Mouse (Mus musculus) midbrain, embryonic 16.5 days (tissue): ENCODE data around the gene Tfap2d. TPM values are rescaled to one million over a fixed set of nuclear protein-coding genes. Genes with fewer than 3 reads are reported as not detected.
A peak's percentile ranks its signal among the peaks of the same experiment; 100 is the strongest.

Experiments
- ATAC-seq: fragments of 200-750 bp; cut with Nextera tagmentation; 2 replicates; pipeline ENCODE4 v1.8.0; 2017; ENCODE audit warnings: moderate TSS enrichment
- H3K27ac ChIP-seq: fragments of 300-500 bp; sonication (generic); 2 replicates; pipeline ENCODE4 v1.5.1; 2014; ENCODE audit warnings: mild to moderate bottlenecking, low read length, mixed read lengths
- H3K27me3 ChIP-seq: fragments of 300-500 bp; sonication (generic); 2 replicates; pipeline ENCODE4 v1.6.1; 2014; ENCODE audit warnings: low read depth, low read length, mixed read lengths; ENCODE audit not compliant: control insufficient read depth, insufficient read depth
- H3K36me3 ChIP-seq: fragments of 300-500 bp; sonication (generic); 2 replicates; pipeline ENCODE4 v1.6.1; 2014; ENCODE audit warnings: mild to moderate bottlenecking, low read length, moderate library complexity, mixed read lengths; ENCODE audit not compliant: control insufficient read depth, insufficient read depth
- H3K4me1 ChIP-seq: fragments of 300-500 bp; sonication (generic); 2 replicates; pipeline ENCODE4 v1.6.1; 2014; ENCODE audit warnings: mild to moderate bottlenecking, low read length, mixed read lengths; ENCODE audit not compliant: control insufficient read depth, insufficient read depth
- H3K4me2 ChIP-seq: fragments of 300-500 bp; sonication (generic); 2 replicates; pipeline ENCODE4 v1.6.1; 2014; ENCODE audit warnings: mild to moderate bottlenecking, low read length, mixed read lengths
- H3K4me3 ChIP-seq: fragments of 300-500 bp; sonication (generic); 2 replicates; pipeline ENCODE4 v1.5.1; 2014; ENCODE audit warnings: low read depth, mild to moderate bottlenecking, low read length, moderate library complexity, mixed read lengths
- H3K9ac ChIP-seq: fragments of 300-500 bp; sonication (generic); 2 replicates; pipeline ENCODE4 v1.6.1; 2014; ENCODE audit warnings: low read depth, low read length, mixed read lengths
- H3K9me3 ChIP-seq: fragments of 300-500 bp; sonication (generic); replicated peaks from 2 replicates; pipeline ENCODE4 v1.6.1; 2014; ENCODE audit warnings: mild to moderate bottlenecking, low read length, mixed read lengths; ENCODE audit not compliant: control insufficient read depth, poor library complexity, severe bottlenecking
- WGBS: fragments of 180-500 bp; shearing (Covaris S2); extraction: QIAGEN DNeasy Blood & Tissue Kit; methylation state at CpG from one replicate; pipeline ENCODE4 v1.1.7; 2014; 5-methylcytosine and 5-hydroxymethylcytosine counted together
- polyA plus RNA-seq: library from polyadenylated mRNA; unstranded; fragments of >200 nt; fragmentation: Nextera tagmentation; extraction: Ambion mirVana; gene quantifications from 2 replicates; pipeline ENCODE4 v1.2.1, GENCODE M21; 2015

Gene Tfap2d
- polyA plus RNA-seq, 1 experiment from 2014 or later = 58.0 TPM

- no peak for ATAC-seq
- 0% methylated on average over 4 of the region's 4 CpGs for WGBS
- peak overlapping the region; percentile 53 for H3K9ac ChIP-seq
- H3K4me3 ChIP-seq = peak overlapping the region; percentile 37
- H3K4me1 ChIP-seq = no peaks in the 10 kb centered on the region
- H3K9me3 ChIP-seq = 0 out of 2 replicates have a peak, but pooled peaks cover 2% of the 10 kb centered on the region
- H3K36me3 ChIP-seq = no peaks in the 10 kb centered on the region
- peak overlapping the region; percentile 86 for H3K27ac ChIP-seq
- peak overlapping the region; percentile 21; the same call in 1 of the 2 replicates for H3K4me2 ChIP-seq
- peaks cover 45% of the 10 kb centered on the region for H3K27me3 ChIP-seq
Measured at GRCm38 (mm10) chr1:19213171-19213570, 110.3 kb downstream of the Tfap2d start.

GRCm38 (mm10) chr1:19213851-19214395 lies 111.1 kb downstream of the Tfap2d start:
- Histone ChIP-seq H3K27ac (peak overlapping the region; percentile 86), H3K4me2 (peak overlapping the region; percentile 36), H3K9ac (peak overlapping the region; percentile 65), H3K4me1 (no peaks in the 10 kb centered on the region), H3K36me3 (no peaks in the 10 kb centered on the region), H3K4me3 (peak overlapping the region; percentile 37), H3K9me3 (0 out of 2 replicates have a peak, but pooled peaks cover 2% of the 10 kb centered on the region), H3K27me3 (peaks cover 45% of the 10 kb centered on the region)
- ATAC-seq = no peak
- under 1% methylated on average over 36 of the region's 36 CpGs for WGBS

Other genes with a start within 250 kb of the Tfap2d start
- gene Tfap2b, start 105.9 kb downstream of the Tfap2d start, polyA plus RNA-seq = 141 and 223 TPM in 2 replicates